Mouse (Mus musculus): ENCODE measurements around the gene Olfr1475. TPM values are rescaled to one million over a fixed set of nuclear protein-coding genes. Genes with fewer than 3 reads are reported as not detected.
"Not testable (repeated sequence)": the region's sequence is repeated elsewhere in the genome, so short reads cannot be mapped to it uniquely, and the experiment has no call there.

Olfr1475 gene
- total RNA-seq (2021), result not detected
- long read RNA-seq, experiment 1, result 0 reads
- long read RNA-seq, experiment 2, result 0 reads

DNA sequence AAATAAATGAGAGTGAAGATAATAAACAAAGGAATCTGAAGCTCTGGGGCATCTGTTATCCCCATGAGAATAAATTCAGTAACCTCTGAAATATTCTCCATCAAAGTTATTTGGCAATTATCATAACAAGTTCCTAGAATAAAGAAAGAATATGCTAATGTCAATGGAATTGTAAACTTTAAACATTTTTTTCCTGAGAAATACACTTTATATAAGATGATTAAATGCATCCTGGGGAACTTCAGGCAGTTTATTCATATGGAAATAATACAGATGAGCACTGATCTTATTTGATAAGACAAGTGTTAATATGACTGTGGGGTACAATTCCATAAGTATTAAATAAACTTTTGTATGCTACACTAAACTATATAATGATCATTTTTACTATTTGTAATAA lies at the start of gene Olfr1475:
Gene Olfr1475, minus strand, starts transcription at position 101 of the 400 bp plus-strand sequence.
- DNase-seq (ENCODE audit: low spot score), result no peak

DNA sequence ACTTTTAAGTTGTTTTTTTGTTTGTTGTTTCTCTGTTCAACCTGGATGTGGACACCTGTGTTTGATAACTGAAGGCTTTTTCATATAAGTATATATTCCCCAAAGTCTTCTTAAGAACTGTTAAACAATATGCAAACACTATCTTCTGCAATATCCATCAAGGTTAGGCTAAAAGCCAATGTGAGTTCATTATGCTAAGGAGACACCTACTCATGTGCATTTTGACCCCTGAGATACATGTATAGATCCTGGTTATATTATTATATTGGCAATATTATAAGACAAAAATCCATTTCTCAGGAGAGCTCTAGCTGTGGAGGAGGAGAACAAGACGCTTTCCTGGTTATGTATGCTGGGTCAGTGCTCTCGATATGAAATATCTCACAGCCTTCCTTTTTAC lies 47.6 kb upstream of the Olfr1475 start, which contains the start of gene Olfr1480:
Gene Olfr1480, plus strand, starts transcription at position 301 of the 400 bp plus-strand sequence.
- DNase-seq (ENCODE audit: low spot score), result no peak

DNA sequence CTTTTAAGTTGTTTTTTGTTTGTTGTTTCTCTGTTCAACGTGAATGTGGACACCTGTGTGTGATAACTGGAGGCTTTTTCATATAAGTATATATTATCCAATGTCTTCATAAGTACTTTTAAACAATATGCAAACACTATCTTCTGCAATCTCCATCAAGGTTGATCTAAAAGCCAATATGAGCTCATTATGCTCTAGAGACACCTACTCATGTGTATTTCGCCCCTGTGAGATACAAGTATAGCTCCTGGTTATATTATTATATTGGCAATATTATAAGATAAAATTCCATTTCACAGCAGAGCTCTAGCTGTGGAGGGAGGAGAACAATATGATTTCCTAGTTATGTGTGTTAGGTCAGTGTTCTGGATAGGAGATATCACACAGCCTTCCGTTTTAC lies 20.2 kb upstream of the Olfr1475 start, which contains the start of gene Olfr1477:
Gene Olfr1477, plus strand, starts transcription at position 301 of the 400 bp plus-strand sequence.
- DNase-seq (ENCODE audit: low spot score), result no peak

DNA sequence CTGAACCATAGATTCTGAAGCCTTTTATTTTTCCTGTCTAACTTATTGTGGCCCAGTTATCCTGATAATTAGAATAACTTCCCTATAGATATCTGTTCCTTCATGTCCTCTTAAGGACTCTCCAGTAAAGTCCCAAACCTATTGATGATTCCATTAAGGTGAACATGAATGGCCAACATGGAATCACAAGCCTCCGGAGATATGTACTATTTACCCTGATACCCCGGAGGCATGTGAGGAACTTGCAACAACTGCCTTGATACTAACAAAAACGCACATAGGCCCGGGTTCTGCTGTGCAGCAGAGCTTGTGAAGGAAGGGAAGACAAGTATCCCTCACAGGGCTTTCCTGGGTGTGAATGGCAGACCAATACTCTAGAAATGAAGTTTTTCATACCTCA lies 10.7 kb downstream of the Olfr1475 start, which contains the start of gene Olfr1474:
Gene Olfr1474, plus strand, starts transcription at position 301 of the 400 bp plus-strand sequence.
- not testable (repeated sequence) for DNase-seq (ENCODE audit: low spot score)

DNA sequence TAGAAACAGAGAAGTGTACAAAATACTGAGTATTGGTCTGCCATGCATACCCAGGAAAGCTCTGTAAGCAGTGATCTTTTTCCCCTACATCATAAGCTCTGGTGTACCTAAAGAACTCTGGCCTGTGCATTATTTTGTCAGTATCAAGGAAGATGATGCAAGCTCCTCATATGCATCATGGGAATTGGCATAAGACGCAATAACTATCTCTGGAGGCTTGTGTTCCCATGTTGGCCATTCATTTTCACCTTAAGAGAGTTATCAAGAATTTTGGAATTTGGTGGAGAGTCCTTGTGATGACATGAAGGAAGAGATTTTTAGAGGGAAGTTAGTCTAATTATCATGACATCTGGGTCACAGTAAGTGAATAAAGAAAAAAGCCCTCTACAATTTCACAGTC lies 24.0 kb downstream of the Olfr1475 start, which contains the start of gene Olfr1472:
Gene Olfr1472, minus strand, starts transcription at position 101 of the 400 bp plus-strand sequence.
- DNase-seq (ENCODE audit: low spot score), result no peak

DNA sequence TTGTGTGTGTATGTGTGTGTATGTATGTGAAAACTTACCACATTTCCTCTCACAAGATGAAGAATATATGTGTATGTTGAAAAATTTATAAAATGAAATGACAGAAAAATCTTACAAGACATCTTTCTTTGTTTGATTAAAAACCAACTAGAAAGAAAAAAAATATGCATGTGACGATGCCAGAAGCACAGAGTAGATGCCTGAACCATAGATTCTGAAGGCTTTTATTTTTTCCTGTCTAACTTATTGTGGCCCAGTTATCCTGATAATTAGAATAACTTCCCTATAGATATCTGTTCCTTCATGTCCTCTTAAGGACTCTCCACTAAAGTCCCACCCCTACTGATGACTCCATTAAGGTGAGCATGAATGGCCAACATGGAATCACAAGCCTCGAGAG lies 36.9 kb downstream of the Olfr1475 start, which contains the start of gene Olfr1471:
Gene Olfr1471, plus strand, starts transcription at position 301 of the 400 bp plus-strand sequence.
- not testable (repeated sequence) for DNase-seq (ENCODE audit: low spot score)

Other genes starting within 250 kb of the Olfr1475 start
- gene Olfr1463, start 248.9 kb downstream of the Olfr1475 start, total RNA-seq (2021), result not detected
- not detected for gene Olfr1465, start 164.7 kb downstream of the Olfr1475 start, total RNA-seq (2021)
- gene Olfr1466, start 141.3 kb downstream of the Olfr1475 start, total RNA-seq (2021), result not detected
- gene Olfr1467, start 118.0 kb downstream of the Olfr1475 start, total RNA-seq (2021), result not detected
- not detected for gene Olfr1469, start 72.3 kb downstream of the Olfr1475 start, total RNA-seq (2021)
- not detected for gene Olfr1471, start 36.8 kb downstream of the Olfr1475 start, total RNA-seq (2021)
- gene Olfr1472, start 24.1 kb downstream of the Olfr1475 start, total RNA-seq (2021), result not detected
- gene Olfr1474, start 10.6 kb downstream of the Olfr1475 start, total RNA-seq (2021), result not detected
- gene Olfr1477, start 20.4 kb upstream of the Olfr1475 start, total RNA-seq (2021), result not detected
- gene Olfr1480, start 47.7 kb upstream of the Olfr1475 start, total RNA-seq (2021), result not detected
- gene Olfr1484, start 103.3 kb upstream of the Olfr1475 start, total RNA-seq (2021), result not detected
- gene Olfr1487, start 137.2 kb upstream of the Olfr1475 start, total RNA-seq (2021), result not detected
- gene Olfr1489, start 151.4 kb upstream of the Olfr1475 start, total RNA-seq (2021), result not detected
- not detected for gene Olfr1490, start 170.9 kb upstream of the Olfr1475 start, total RNA-seq (2021)
- gene Olfr1491, start 217.1 kb upstream of the Olfr1475 start, total RNA-seq (2021), result not detected
- gene Olfr1493-ps1, start 243.1 kb upstream of the Olfr1475 start, total RNA-seq (2021), result not detected